Mouse (Mus musculus) limb, embryonic 14.5 days (tissue): ENCODE measurements around the gene Marf1. TPM values are rescaled to one million over a fixed set of nuclear protein-coding genes. Genes with fewer than 3 reads are reported as not detected.
"Not testable (repeated sequence)": the region's sequence is repeated elsewhere in the genome, so short reads cannot be mapped to it uniquely, and the experiment has no call there.

ENCODE experiments used
- ATAC-seq: fragments of 200-750 bp; cut with Nextera tagmentation; 2 replicates; pipeline ENCODE4 v1.8.0; 2017; ENCODE audit warnings: low read depth, moderate number of reproducible peaks, moderate TSS enrichment; ENCODE audit not compliant: low FRiP score
- DNase-seq: peaks from one replicate; pipeline ENCODE4 v3.0.0-alpha.2; 2015; ENCODE audit warnings: low spot score
- H3K27ac ChIP-seq: fragments of 300-500 bp; sonication (generic); replicated peaks from 2 replicates; pipeline ENCODE4 v1.5.1; 2014; ENCODE audit warnings: low read depth, mild to moderate bottlenecking, low read length, moderate library complexity, mixed read lengths
- H3K27me3 ChIP-seq: fragments of 300-500 bp; sonication (generic); 2 replicates; pipeline ENCODE4 v1.6.1; 2014; ENCODE audit warnings: low read length, mixed read lengths; ENCODE audit not compliant: control insufficient read depth, insufficient read depth
- H3K36me3 ChIP-seq: fragments of 300-500 bp; sonication (generic); 2 replicates; pipeline ENCODE4 v1.6.1; 2014; ENCODE audit warnings: mild to moderate bottlenecking, low read length, moderate library complexity, mixed read lengths; ENCODE audit not compliant: control insufficient read depth, insufficient read depth
- H3K4me1 ChIP-seq: fragments of 300-500 bp; sonication (generic); 2 replicates; pipeline ENCODE4 v1.6.1; 2014; ENCODE audit warnings: antibody characterized with exemption, low read length, mixed read lengths; ENCODE audit not compliant: control insufficient read depth, insufficient read depth
- H3K4me2 ChIP-seq: fragments of 300-500 bp; sonication (generic); replicated peaks from 2 replicates; pipeline ENCODE4 v1.6.1; 2014; ENCODE audit warnings: low read depth, mild to moderate bottlenecking, low read length, moderate library complexity; ENCODE audit not compliant: severe bottlenecking
- H3K4me3 ChIP-seq: fragments of 300-500 bp; sonication (generic); replicated peaks from 2 replicates; pipeline ENCODE4 v1.5.1; 2014; ENCODE audit warnings: low read length
- H3K9ac ChIP-seq: fragments of 300-500 bp; sonication (generic); 2 replicates; pipeline ENCODE4 v1.6.1; 2014; ENCODE audit warnings: mild to moderate bottlenecking, low read depth, low read length, moderate library complexity; ENCODE audit not compliant: severe bottlenecking
- H3K9me3 ChIP-seq: fragments of 300-500 bp; sonication (generic); 2 replicates; pipeline ENCODE4 v1.6.1; 2016; ENCODE audit warnings: low read length; ENCODE audit not compliant: control insufficient read depth
- POLR2A ChIP-seq: fragments of 200-500 bp; IDR thresholded peaks from 2 replicates; pipeline ENCODE4 v1.8.0; 2012; ENCODE audit warnings: inconsistent platforms, mild to moderate bottlenecking, moderate library complexity, borderline replicate concordance; ENCODE audit not compliant: insufficient read depth, insufficient read length; ENCODE audit errors: extremely low read depth
- WGBS: fragments of 180-500 bp; shearing (Covaris S2); extraction: QIAGEN DNeasy Blood & Tissue Kit; methylation state at CpG from one replicate; pipeline ENCODE4 v1.1.7; 2014; 5-methylcytosine and 5-hydroxymethylcytosine counted together
- polyA plus RNA-seq, 2 experiments: library from polyadenylated mRNA; depleted of rRNA in 1 of 2; stranded (reverse) in 1 of 2; unstranded in 1 of 2; fragments of >200 nt; fragmentation: Nextera tagmentation in 1 of 2; extraction: Ambion mirVana in 1 of 2; gene quantifications; 2 replicates each; pipeline versions ENCODE4 v1.2.1 to v1.2.3; 2012 to 2014

Marf1 gene
- polyA plus RNA-seq, 2 experiments: 17.8 to 19.3 TPM

DNA sequence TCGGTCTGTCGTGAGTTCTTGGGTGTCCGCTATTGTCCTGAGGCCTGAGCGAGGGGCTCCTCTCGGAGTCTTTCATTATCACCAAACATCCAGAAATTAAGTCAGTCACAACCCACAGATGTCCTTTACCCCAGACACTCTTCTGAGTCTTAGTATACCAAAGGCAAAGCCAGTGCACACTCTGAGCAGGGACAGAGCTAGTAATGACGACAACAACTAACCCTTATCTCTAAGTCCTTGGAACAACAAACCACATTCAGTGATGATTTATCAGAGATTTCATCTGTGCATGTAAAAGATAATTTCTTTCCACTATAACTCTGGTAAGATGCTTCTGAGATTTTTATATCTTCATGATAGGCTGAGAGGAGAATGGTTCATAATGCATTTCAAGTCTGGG, 6.8 kb downstream of the Marf1 start:
- no peak for TF ChIP-seq POLR2A
- no peak overlapping the region for H3K4me2 ChIP-seq
- 96% methylated on average over 5 of the region's 6 CpGs for WGBS
- H3K27ac ChIP-seq: no peak overlapping the region
- no peaks in the 10 kb centered on the region for H3K27me3 ChIP-seq
- no peaks in the 10 kb centered on the region for H3K9me3 ChIP-seq
- ATAC-seq: no peak
- no peak overlapping the region for H3K4me3 ChIP-seq
- peaks cover 27% of the 10 kb centered on the region for H3K36me3 ChIP-seq
- H3K4me1 ChIP-seq: peaks cover 8% of the 10 kb centered on the region
- no peak overlapping the region for H3K9ac ChIP-seq
- DNase-seq: no peak

GRCm38 (mm10) chr16:14155638-14156037, 7.5 kb downstream of the Marf1 start:
- not testable (repeated sequence) for H3K9ac ChIP-seq, ATAC-seq, H3K4me2 ChIP-seq, H3K27ac ChIP-seq, DNase-seq, H3K9me3 ChIP-seq, H3K4me1 ChIP-seq, H3K27me3 ChIP-seq, H3K4me3 ChIP-seq
- WGBS: 89% methylated on average over 1 of the region's 2 CpGs
- peaks cover 33% of the 10 kb centered on the region for H3K36me3 ChIP-seq

DNA sequence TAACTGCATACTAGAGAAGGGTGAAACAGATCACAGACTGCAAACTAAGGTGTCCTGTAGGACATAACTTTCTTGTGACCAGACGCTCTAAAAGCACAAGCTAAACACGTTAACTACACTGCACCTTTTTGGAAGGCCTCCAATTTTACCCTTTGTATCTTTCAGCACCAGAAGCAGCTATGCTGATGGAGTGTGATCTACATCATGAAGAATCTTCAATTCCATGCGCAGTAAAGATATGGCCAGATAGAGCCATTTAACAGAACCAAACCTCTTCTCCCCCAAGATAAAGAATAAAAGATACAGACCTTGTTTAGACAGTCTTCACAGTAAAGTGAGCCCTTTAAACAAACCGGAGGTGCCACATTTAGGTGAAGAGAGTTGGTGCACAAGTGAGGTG, 11.4 kb downstream of the Marf1 start:
- WGBS: 92% methylated on average over 4 of the region's 4 CpGs
- no peak for ATAC-seq
- no peak for TF ChIP-seq POLR2A
- Histone ChIP-seq H3K9me3 (no peaks in the 10 kb centered on the region), H3K4me3 (no peak overlapping the region), H3K9ac (no peak overlapping the region), H3K27me3 (no peaks in the 10 kb centered on the region), H3K36me3 (peaks cover 58% of the 10 kb centered on the region), H3K4me1 (no peaks in the 10 kb centered on the region), H3K27ac (no peak overlapping the region), H3K4me2 (no peak overlapping the region)
- no peak for DNase-seq

DNA sequence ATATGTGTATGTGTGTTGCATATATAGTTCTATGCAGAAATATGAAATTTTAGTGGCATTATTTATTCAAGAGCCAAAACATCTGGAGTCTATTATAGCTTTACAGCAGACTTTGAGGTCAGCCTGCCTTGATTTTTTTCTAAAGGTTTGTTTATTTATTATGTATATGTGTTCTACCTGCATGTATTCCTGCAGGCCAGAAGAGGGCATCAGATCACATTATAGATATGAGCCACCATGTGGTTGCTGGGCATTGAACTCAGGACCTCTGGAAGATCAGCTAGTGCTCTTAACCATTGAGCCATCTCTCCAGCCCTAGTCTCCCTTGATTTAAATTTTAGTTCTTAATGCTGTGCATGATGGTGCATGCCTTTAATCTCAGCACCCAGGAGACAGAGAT, 15.4 kb downstream of the Marf1 start:
- Histone ChIP-seq H3K36me3 (peaks cover 78% of the 10 kb centered on the region), H3K9me3 (no peaks in the 10 kb centered on the region), H3K27me3 (no peaks in the 10 kb centered on the region), H3K4me3 (no peak overlapping the region), H3K4me2 (no peak overlapping the region), H3K27ac (no peak overlapping the region), H3K9ac (no peak overlapping the region), H3K4me1 (no peaks in the 10 kb centered on the region)
- DNase-seq (no peak), ATAC-seq (no peak)
- no peak for TF ChIP-seq POLR2A

GRCm38 (mm10) chr16:14143298-14143697, 19.9 kb downstream of the Marf1 start:
- DNase-seq (no peak), ATAC-seq (no peak)
- peaks cover 81% of the 10 kb centered on the region for H3K36me3 ChIP-seq
- no peaks in the 10 kb centered on the region for H3K4me1 ChIP-seq
- 90% methylated on average over 3 of the region's 3 CpGs for WGBS
- H3K4me3 ChIP-seq: no peak overlapping the region
- H3K9me3 ChIP-seq: no peaks in the 10 kb centered on the region
- H3K9ac ChIP-seq: no peak overlapping the region
- no peaks in the 10 kb centered on the region for H3K27me3 ChIP-seq
- no peak for TF ChIP-seq POLR2A
- H3K4me2 ChIP-seq: no peak overlapping the region
- no peak overlapping the region for H3K27ac ChIP-seq

DNA sequence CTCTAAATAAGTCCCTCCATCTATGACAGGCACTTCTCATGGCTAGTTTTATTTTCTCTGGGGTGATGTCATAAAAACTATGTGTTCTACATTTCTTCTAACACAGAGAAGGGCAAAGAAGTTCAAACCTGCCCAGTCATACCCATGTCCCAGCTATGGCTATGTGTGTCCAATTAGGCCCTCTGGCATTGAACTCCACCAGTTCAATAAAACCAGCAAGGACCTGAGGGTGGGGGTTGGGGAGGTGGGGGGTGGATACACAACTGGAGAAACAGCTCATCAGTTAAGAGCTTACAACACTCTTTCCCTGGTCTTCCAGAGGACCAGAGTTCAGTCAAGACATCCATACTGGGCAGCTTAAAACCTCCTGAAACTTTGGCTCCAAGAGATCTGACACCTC, 24.0 kb downstream of the Marf1 start:
- Histone ChIP-seq H3K36me3 (peaks cover 85% of the 10 kb centered on the region), H3K4me1 (no peaks in the 10 kb centered on the region), H3K27me3 (no peaks in the 10 kb centered on the region), H3K4me3 (no peak overlapping the region), H3K4me2 (no peak overlapping the region), H3K9ac (no peak overlapping the region), H3K9me3 (no peaks in the 10 kb centered on the region), H3K27ac (no peak overlapping the region)
- no peak for ATAC-seq
- no peak for TF ChIP-seq POLR2A
- DNase-seq: no peak
